Mouse (Mus musculus): ENCODE results near the gene Tmem242.

The Tmem242 gene

GRCm38 (mm10) chr17:5416518-5416917 lies 23.5 kb downstream of the Tmem242 start:
- DNase-seq (ENCODE audit: low read depth, low spot score): no peak

DNA sequence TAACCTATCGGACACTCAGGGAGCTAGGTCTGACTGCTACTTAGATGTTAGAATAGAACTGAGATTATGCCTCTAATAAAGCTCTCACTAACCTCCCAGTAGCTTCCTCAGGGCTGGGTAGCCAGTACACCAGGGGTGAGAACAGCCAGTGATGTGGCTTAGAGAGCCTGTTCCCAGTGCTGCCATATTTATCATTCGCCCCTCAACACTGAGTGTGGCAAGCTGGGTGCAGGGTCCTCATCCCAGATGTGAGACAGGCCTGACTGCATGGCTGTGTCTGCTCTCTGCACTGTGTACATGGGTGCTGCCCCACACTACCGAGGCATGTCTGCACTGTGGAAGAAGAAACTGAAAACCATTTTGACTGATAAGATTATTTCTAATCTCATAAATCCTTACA lies 26.0 kb downstream of the Tmem242 start:
- no peak for DNase-seq (ENCODE audit: low read depth, low spot score)

DNA sequence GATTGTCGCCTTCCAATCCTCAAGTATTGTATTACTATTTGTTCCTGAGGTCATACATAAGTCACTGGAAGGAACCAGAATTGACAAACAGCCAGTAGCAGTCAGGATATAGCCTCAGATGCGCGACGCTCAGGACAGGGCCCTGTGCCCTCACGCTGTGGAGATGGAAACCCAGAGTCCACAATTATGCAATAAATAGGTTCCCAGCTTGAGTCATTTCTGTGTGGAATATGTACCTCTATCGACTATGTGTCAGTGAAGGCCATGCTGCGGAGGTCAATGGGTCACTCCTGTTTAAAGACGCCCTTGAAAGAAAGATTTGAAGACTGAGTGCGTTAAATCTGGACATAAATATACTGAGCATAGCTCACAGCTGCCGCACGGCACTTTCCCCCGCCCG lies 26.7 kb downstream of the Tmem242 start:
- no peak for DNase-seq (ENCODE audit: low read depth, low spot score)

GRCm38 (mm10) chr17:5412740-5413139 lies 27.3 kb downstream of the Tmem242 start:
- DNase-seq (ENCODE audit: low read depth, low spot score): no peak

- DNase-seq (ENCODE audit: low read depth, low spot score): no peak
Measured at GRCm38 (mm10) chr17:5412301-5412700, 27.8 kb downstream of the Tmem242 start.

DNA sequence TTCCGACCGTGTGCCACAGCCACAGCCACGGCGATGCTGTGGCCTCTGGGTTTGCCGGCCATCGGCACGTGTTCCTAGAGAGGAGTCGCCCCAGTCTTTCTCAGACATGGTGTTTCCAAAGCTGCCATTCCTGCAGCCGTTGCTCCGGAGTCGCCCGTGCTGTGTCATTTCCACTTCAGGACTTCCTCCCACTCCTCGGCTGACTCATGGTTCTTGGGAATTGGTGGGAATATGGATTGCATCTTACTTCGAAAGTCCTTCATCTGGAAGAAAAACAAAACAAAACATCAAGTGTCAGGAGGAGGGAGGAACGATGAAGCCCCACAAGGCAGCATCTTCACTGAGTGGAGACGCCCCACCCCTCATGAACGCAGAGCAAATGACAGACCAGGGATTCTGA lies 28.9 kb downstream of the Tmem242 start:
- no peak for DNase-seq (ENCODE audit: low read depth, low spot score)

DNA sequence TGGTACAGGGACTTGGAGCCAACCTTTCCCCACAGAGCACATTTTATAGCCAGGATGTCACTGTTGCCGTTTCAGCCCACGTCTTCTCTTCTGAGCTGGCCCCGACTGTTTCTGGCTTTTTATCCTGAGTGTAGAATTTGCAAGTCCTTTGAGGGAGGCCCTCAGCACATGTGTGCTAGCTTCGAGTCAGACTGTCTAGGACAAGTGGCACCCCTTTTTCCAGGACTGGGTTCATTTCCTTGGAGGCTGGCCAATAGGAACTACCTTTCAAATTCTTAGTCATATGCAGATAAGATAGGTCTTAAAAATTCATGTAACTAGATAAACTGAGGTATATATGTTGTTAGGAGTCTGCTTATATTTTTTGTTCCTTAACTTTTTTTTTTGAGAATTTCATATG lies 29.7 kb downstream of the Tmem242 start:
- DNase-seq (ENCODE audit: low read depth, low spot score): no peak

DNA sequence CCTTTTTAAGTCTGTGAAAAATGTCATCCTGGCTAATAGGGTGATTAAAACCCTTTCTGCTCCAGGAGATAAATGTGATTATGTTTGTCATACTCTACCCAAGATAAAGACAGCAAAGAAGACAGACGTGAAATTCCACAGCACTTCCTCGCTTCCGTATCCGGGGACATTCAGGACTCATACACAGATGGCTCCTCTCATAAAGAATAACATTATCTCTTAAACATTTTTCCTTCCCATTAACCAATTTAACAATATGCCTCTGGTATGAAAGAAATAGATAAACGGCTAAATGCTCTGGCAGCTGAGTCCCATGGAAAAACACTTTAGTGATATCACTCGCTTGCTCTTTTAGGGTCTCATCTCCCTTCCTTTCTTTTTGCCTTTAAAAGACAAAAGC lies 33.0 kb downstream of the Tmem242 start:
- DNase-seq (ENCODE audit: low read depth, low spot score): no peak

DNA sequence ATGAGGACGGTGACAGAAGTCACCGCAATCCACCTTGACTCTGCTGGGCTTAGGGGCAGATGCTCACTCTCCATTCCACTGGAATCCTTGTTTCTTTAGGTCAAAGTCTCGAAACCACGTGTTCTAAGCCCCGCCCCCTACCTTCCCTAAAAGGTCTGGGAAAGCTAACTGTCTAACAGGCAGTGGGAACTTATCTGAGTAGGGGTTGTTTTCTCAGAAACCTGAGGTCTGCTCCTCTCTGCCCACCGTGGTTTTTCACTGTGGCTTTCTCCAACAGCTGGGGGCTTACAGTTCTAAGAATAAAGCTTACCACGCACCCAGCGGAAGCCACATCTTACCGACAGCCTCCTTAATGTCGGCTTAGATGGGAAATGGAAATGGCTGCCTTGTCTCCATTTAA lies 33.5 kb downstream of the Tmem242 start:
- DNase-seq (ENCODE audit: low read depth, low spot score): peak; percentile 23

- no peak for DNase-seq (ENCODE audit: low read depth, low spot score)
Measured at GRCm38 (mm10) chr17:5403885-5404284, 36.2 kb downstream of the Tmem242 start.

DNA sequence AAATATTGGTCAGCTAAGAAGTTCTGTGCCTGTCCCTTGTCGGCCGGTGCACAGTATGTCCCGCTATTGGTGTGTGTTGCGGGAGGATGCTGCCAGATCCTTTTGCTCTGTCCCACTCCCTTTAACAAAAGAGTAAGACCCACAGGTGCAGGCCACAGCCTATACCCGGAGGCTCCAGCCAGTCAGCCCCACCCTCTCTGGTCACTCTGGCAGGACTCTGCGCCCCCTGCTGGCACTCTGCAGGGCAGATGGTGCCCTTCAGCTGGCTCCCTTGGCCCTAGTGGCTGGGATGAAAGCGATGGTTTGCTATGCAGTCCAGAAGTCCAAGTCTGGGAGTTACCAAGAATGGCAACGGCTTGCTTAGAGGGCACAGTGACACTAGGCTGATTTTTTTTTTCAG lies 37.4 kb downstream of the Tmem242 start:
- DNase-seq (ENCODE audit: low read depth, low spot score): peak; percentile 69

DNA sequence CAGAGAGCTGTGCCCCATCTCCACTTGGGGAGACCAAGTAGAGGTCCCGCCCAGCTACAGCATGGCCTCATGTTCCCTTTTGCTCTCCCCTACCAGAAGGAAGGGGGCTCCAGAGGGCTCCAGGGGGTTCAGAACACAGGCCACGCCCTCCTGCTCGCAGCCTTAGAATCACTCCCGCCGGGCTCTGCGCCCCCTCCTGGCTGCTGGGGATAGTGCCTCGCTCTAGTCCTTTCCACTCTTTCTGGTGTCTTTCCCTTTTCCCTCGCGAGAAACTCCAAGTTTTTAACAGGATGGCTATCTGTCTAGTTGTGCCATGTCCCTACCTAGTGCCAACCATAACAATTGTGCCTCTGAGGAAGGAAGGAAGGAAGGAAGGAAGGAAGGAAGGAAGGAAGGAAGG lies 38.0 kb downstream of the Tmem242 start:
- DNase-seq (ENCODE audit: low read depth, low spot score): peak; percentile 79

GRCm38 (mm10) chr17:5401288-5401687 lies 38.8 kb downstream of the Tmem242 start:
- no peak for DNase-seq (ENCODE audit: low read depth, low spot score)

GRCm38 (mm10) chr17:5400435-5401090 lies 39.5 kb downstream of the Tmem242 start:
- no peak for DNase-seq (ENCODE audit: low read depth, low spot score)

GRCm38 (mm10) chr17:5397148-5398007 lies 42.7 kb downstream of the Tmem242 start:
- peak; percentile 88 for DNase-seq (ENCODE audit: low read depth, low spot score)

DNA sequence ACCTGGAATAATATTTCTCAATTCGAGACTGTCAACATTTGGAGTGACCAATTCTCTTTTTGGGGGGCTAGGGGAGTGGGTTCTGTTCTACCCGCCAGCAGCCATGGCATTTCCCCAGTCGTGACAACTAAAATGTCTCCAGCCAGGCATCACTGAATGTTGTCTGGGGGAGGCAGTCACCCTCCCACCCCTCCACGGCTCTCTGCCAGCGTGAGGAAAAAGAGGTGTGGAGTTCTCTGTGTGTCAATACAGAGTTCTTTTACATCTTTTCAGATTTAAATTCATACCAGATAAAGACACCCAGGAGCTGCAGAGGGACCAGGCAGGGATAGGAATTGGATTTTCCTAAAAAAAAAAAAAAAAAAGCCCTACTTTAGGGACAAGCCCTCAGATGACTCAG lies 43.8 kb downstream of the Tmem242 start:
- no peak for DNase-seq (ENCODE audit: low read depth, low spot score)

- DNase-seq (ENCODE audit: low read depth, low spot score): no peak
Measured at GRCm38 (mm10) chr17:5395454-5396205, 44.4 kb downstream of the Tmem242 start.

DNA sequence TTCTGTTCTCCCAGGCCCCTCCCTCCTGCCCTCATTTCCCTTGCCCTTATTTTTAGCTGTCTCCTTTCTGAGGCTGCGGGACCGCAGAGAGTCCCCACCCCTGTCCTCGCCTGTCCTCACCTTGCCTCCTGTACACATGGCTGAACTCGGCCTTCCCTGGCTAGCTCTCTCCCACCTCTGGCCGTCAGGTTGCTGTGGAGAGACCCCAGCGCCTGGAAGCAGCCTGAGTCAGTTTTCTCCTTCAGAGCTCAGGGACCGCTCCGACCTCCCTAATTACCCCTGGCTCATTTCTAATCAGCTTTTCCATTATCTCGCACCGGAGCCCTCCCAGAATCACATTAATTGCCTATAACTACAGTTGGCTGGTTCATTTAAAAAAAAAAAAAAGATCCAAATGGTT lies 49.4 kb downstream of the Tmem242 start:
- no peak for DNase-seq (ENCODE audit: low read depth, low spot score)

DNA sequence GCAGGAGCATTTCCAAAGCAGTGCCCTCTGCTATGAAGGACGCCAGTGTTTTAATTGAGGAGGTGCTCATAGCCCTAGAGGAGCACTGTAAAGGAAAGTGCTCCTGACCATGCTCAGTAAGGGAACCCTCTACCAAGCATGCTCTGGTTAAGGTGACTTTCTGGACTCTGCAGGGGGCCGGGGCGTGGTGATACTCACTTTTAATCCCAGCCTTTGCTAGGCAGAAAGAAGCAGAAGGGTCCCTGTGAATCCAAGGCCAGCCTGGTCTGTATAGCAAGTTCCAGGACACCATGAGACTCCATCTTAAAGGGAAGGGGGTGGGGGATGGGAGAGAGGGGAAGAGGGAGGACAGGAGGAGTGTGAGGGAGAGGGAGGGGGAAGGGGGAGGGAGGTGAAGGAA lies 51.7 kb downstream of the Tmem242 start:
- DNase-seq (ENCODE audit: low read depth, low spot score): no peak

DNA sequence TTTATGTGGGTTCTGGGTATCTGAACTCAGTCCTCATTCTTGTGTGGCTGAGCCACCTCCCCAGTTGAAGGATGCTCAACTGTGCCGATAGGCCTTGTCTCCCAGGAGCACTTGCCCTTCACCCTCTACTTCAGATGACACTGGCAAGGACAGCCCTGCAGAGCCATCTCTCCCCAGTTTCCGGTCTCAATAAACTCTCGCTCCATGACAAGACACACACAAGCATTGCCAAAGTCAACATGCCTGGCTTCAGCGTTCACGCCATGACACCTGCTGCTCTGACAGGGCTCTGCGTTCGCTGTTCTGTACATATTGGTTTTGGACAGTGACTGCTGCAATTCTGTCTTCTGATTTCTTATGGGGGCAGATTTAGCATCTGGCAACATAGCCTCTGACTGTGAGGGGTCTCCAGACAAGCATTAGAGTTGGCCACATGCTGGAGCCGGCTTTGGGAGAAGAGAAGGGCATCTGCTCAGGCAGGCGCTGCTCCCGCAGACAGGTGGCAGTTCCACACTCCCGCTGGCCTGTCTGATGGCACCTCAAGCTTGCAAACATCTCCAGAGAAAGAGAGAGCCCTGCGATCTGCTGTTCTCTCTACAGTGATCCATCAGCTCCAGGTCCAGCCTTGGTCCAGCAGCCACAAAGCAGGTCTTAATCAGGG lies 53.0 kb downstream of the Tmem242 start:
- no peak for DNase-seq (ENCODE audit: low read depth, low spot score)

- DNase-seq (ENCODE audit: low read depth, low spot score): no peak
Measured at GRCm38 (mm10) chr17:5385694-5386093, 54.4 kb downstream of the Tmem242 start.

DNA sequence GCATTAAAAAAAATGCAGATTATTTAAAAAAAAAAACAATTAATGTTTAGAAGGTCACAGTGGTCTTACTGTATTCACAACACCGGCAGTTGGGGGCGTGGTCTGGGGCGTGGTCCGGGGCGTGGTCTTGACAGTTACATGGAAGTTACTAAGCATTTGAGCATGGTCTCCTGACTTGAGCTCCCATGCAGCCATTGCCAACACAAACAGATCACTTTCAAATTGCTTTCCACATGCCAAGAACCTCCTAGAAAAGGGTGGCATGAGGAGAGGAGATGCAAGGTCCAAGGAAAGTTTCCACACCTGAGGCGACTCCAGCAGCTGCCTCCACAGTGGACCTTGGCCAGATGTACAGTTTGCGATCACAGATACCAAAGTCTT lies 62.1 kb downstream of the Tmem242 start:
- DNase-seq (ENCODE audit: low read depth, low spot score): peak; percentile 14

Measured in CD4-positive, CD25-positive, alpha-beta regulatory T cell, adult 2 months (primary cell).